Mouse (Mus musculus): ENCODE data around the gene Kbtbd3.

GRCm38 (mm10) chr9:4376640-4377120, 67.0 kb downstream of the Kbtbd3 start:
- no peak for TF ChIP-seq ZNF384 (IDR thresholded peaks at IDR 0.05; ENCODE audit: low read depth, low read length)
- no peak for TF ChIP-seq HCFC1 (IDR thresholded peaks at IDR 0.05; ENCODE audit: borderline replicate concordance, insufficient read depth, low read length)
- no peak for TF ChIP-seq CHD2 (IDR thresholded peaks at IDR 0.05; ENCODE audit: low read depth, low read length)
- no peak for TF ChIP-seq ZC3H11A (IDR thresholded peaks at IDR 0.05; ENCODE audit: borderline replicate concordance, low read depth, low read length)
- no peak for TF ChIP-seq MAFK (IDR thresholded peaks at IDR 0.05; ENCODE audit: insufficient read depth, low read depth, low read length)
